Mouse (Mus musculus) hindbrain, embryonic 11.5 days (tissue): ENCODE data around the gene Ctr9. TPM values are rescaled to one million over a fixed set of nuclear protein-coding genes. Genes with fewer than 3 reads are reported as not detected.

ENCODE experiments used
- polyA plus RNA-seq: library from polyadenylated mRNA; unstranded; fragments of >200 nt; fragmentation: Nextera tagmentation; extraction: Ambion mirVana; gene quantifications from 2 replicates; pipeline ENCODE4 v1.2.1, GENCODE M21; 2014

The Ctr9 gene
- polyA plus RNA-seq, 1 experiment from 2014 or later: 79.3 TPM

Other genes with a start within 250 kb of the Ctr9 start
- 28.2 and 29.0 TPM in 2 replicates for gene Rnf141, start 184.5 kb upstream of the Ctr9 start, polyA plus RNA-seq
- gene Lyve1, start 165.7 kb upstream of the Ctr9 start, polyA plus RNA-seq: 2.4 and 2.5 TPM in 2 replicates
- gene Mrvi1, start 46.5 kb upstream of the Ctr9 start, polyA plus RNA-seq: 1.4 and 1.7 TPM in 2 replicates
- gene Eif4g2, start 54.1 kb downstream of the Ctr9 start, polyA plus RNA-seq: 1,716 and 2,020 TPM in 2 replicates